Mouse (Mus musculus): ENCODE data around the gene Rufy2.

Rufy2 gene

DNA sequence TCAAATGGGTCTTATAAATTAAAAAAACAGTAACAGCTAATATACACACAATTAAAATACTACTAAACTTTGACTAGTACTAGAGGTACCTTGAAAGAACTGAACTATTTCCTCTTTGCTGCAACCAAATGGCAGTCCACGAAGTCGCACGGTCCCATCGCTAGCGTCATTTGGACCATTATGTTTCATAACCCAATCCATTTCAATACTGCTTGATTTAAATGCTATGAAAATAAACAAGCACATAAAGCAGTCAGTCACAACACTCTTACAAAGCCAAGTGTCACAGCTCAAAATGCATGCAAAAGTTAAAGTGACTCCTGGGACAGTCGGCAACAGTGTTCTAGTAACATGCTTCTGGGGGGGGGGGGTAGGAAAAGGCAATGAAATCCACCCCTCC is 39.3 kb downstream of the Rufy2 start:
- no peak for DNase-seq (ENCODE audit: low spot score)

DNA sequence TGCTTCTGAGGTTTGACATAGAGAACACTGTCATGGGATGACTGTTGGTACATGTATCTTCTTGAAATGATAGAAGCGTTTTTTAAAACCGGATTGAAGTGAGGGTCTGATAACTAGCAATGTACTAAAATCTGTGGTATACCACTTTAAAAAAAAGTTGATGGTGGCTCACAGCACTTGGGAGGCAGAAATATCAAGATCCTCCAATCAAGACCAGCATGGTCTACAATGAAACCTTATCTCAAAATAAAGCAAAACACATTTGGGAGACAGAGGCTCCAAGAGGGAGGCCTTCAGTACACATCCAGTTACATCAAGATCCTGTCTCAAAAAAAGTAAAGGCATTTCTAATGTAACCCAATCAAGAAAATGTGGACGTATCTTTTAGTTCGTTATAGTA is 41.7 kb downstream of the Rufy2 start:
- peak; percentile 19 for DNase-seq (ENCODE audit: low spot score)

DNA sequence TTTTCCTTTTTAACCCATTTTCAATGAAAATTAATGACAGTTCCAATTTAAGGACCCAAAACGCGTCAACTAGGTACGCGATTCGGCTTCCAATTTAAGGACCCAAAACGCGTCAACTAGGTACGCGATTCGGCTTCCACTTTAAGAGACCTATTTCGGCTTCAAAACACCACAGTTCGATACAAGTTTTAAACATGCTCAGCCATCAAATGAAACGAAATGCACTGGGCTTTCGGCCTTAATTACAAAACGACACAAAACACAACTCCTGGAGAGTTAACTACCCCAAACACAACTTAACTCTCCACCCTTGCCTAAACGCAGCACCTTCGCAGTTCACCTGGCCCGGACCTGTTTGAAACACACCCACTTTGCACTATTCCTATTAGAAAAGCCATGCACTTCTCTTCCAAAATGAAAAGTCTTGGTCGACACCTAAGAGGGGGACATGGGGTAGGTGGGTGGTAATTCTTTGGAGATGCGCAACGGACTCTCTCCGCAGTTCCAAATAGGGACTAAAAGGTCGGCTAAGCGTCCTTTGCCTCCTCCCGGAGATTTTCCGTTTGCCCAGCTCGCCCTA is 42.6 kb downstream of the Rufy2 start:
- peak; percentile 49 for DNase-seq (ENCODE audit: low spot score)

DNA sequence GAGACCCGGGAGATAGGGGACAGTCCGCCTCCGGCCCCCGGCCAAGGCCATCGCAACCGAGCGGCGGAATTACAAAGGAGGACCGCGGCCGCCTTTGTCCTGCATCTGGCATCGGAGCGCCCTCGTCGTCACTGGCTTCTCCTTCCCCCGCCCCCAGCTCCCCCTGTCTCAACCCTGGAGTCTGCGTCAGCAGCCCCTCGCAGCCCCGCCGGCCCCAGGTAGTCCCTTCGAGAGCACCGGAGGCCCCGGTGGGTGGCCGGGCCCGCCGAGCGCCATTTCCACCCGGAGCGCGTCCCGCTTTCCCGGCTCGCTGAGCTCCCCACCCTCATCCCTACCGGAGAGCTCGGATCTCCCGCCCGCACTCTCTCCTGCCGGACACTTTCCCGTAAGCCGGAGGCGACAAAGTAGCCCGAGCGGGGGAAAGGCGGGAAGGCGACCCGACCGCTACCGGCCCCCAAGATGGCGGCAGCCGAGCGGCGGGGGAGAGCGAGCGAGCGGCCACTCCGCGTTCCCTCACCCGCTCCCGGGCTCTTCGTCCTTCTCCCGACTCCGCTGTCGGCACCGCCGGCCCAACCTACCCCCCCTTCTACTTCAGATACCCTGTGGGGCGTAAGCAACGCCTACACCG is 43.2 kb downstream of the Rufy2 start:
- DNase-seq (ENCODE audit: low spot score), result peak; percentile 73

DNA sequence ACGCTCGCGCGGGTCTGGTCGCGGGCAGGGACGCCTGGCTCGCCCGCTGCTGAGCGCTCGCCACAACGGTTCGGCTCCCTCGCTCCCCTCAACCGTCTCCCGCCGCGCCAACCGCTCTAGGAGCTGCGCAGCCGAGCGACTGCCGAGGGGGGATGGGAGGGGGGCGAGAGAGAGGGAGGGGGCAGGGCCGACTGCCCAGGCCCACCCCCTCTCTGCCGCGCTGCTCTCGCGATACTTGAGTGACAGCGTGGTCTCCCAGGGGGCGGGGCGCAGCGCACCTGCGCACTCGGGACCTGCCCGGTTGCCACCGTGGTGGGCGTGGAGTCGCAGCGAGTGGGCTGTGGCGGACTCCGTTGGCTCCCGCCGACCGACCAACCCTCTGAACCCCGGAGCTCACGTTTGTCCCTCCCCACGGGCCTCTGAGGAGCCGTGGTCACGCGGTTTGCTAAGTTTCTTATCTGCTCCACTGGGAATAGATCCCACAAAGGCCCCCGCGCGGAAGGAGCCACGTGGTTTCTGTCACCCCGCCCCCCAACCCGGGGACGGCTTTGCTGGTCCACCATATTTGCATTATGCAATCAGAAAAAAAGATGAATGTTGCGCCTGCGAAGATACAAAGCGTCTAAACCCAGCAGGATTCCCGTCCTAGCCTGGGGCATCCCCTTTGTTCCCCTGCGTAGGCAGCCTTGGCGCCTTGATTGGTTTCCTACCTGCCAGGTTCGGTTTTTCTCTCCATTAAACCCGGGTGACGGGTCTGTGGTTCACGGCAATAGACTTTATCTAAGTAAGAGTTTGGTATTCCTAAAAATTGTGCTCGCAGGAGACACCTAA is 43.9 kb downstream of the Rufy2 start, which contains the start of the genes Hnrnph3 and Pbld2:
Gene Hnrnph3, minus strand, starts transcription at position 469 of the 831 bp plus-strand sequence.
Gene Pbld2, plus strand, starts transcription at position 567 of the 831 bp plus-strand sequence.
- peak; percentile 96 for DNase-seq (ENCODE audit: low spot score)

DNA sequence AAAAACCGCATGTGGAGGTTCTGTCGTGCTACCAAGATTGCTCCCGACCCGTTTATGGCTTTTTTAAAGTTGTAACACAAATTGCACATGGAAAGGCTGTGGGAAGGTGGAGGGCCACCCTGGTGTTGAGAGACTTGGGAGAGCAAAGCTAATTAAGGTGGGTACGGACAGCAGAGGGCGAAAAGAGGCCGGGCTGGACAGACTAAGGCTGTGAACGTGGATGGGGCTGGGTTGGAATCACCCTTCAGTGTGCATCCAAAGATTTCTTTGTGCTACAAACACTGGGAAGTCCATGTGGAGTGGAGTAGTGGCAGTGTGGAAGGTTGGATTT is 44.5 kb downstream of the Rufy2 start:
- DNase-seq (ENCODE audit: low spot score), result peak; percentile 80

DNA sequence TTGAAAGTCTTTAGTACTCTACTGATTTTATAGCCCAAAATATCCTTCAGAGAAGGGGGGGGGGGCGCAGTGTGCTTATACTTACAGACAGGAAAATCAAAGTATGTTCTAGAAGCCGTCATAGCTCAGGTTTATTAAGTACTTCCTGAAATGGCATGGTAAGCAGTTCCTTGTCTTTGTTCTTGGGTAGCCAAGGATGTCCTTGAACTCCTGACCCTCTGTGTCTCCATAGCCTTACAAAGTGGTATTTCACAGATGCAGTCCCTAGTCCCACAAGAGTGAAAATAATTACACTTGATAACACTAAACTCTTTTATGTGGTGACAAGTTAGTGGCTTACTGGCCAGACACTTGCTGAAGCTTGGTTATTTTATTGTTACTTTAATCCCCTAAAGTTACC is 45.0 kb downstream of the Rufy2 start:
- DNase-seq (ENCODE audit: low spot score), result peak; percentile 62

DNA sequence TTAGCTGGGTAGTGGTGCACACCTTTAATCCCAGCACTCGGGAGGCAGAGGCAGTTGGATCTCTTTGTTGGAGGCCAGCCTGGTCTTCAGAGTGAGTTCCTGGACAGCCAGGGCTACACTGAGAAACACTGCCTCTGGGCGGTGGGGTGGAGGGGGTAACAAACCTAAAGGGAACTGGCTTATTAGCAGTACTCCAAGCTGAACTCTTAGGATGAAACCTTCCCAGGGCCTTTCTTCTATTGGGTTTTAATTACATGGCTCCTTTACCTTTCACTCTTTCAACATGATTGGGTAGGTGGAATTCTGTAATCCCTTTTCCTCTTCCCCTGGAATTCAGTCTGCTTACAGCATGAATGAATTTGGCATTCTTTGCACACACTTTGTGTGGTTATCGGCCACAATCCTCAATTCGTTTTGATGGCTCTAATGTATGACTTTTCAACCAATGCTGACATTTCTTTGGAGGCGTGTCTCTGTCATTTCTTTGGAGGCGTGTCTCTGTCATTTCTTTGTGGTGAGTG is 45.5 kb downstream of the Rufy2 start:
- peak; percentile 69 for DNase-seq (ENCODE audit: low spot score)

DNA sequence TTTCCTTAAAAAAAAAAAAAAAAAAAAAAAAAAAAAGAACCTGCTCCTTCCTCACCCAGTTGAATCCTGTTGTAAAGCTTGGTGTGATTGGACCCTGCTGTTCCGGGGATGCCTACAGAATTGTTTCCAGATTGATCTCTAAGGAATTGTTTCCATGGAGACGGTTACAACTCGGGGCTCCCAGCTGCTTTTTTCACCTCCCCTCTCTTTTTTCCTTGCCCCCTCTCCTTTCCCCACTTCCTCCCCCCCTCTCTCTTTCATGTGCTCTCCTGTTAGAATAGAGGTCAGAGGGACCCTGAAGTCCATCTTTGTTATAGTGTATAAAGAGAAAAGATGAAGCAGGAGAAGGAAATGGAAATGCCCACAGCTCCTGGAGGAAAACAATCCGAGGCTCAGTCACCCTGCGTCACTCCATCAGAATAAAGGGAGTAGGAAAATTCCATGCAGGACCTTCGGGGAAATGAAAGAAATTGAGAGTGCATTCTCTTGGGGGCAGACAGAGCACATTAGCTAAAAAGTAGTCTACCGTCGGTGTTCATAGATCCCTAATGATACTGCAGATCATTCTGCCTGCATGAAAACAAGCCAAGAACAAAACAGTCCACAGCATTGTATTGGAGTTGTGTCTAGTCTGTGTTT is 46.3 kb downstream of the Rufy2 start:
- peak; percentile 87 for DNase-seq (ENCODE audit: low spot score)

DNA sequence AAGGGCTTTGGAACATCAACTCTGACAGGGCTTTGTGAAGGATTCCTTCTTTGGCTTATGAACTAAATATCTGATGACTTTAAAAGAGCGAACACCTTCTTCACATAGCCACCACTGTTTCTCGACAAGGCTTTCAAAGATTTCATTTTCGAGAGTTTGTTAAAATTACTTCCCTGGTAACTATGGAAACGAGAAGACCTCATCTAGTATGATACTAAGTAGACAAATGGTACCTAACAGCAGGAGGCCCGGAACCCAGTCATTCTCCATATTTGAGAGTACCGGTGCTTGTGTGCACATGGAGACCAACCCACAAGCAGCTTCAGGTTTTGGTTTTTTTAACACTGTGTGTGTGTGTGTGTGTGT is 46.8 kb downstream of the Rufy2 start:
- peak; percentile 39 for DNase-seq (ENCODE audit: low spot score)

DNA sequence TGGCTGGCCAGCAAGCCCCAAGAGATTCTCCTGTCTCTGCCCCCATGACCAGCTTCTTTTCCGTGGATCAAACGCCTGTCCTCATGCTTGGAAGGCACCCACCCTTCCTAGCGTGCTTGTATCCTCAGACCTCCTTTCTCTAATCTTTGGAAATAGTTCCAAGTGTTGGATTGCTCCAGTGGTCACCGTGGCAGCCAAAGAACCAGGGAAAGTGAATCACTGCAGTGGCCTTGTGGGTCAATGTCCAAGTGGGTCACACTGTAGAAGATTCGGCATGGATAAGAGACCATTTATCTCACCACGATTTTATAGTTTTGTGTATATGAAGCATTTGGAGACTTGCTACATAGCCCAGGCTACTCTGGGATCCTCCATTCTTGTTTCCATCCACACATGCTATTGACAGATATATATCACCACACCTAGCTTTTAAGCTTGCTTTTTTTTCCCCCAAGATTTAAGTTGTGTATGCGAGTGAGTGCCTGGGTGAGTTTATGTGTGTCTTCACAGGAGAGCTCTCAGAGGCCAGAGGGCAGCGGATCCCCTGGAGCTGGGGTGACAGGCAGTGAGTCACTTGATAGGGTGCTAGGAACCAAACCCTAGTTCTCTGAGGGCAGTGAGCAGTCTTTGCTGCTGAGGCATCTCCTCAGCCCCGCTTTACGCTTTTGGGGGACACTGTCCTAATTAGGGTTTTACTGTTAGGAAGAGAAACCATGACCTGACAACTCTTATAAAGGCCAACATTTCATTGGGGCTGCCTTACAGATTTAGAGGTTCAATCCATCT is 47.5 kb downstream of the Rufy2 start:
- DNase-seq (ENCODE audit: low spot score), result no peak

DNA sequence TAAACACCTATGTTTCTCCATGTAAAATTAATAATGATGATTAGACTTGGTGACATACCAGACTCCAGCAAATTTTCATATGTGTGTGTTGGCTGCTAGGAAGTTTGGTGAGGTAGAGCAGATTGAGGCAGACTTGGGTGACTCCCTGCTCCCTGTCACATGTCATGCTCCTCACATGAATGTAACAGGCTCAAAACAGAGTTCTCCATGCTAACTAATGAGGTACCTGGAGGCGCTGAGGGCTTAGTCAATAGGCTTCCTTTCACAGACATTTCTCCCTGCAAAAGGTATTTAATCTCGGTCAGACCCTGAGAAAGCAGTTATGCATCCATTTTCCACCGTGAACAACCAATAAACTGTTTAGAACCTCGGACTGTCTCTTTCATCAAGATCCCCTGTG is 48.4 kb downstream of the Rufy2 start:
- DNase-seq (ENCODE audit: low spot score), result no peak

DNA sequence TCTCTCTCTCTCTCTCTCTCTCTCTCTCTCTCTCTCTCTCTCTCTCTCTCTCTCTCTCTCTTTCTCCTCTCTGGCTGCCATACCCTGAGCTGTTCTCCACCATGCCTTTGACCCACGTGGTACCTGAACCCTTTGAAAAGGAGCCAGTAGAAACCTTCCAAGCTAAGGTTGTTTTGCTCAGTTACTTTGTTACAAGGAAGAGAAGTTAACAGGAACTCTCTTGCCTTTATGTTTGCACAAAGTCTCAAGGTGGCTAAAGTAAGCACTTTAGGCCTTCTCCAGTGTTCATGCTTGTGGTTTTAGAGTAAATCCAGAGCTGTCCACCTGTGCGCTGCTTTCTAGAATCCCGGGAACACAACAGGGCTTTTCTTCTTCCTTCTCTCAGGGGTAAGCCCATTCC is 52.2 kb downstream of the Rufy2 start:
- no peak for DNase-seq (ENCODE audit: low spot score)

DNA sequence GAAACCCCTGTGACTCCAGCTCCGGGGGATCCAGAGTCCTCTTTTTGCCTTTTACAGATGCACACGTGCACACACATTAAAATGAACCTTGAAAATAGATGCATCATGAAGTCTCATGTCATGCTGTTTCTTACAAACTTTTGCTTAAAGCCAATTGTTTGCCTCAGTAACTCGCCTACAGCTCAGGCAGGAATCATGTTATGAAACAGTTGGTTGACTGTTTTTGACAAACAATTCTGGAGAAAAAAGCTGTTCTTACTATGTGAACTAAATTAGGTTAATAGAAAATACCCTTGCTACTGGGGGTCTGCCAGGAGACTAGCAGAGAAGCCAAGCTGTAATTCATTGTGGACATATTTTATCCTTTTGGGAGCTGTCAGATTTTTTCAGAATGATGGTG is 52.9 kb downstream of the Rufy2 start:
- no peak for DNase-seq (ENCODE audit: low spot score)

DNA sequence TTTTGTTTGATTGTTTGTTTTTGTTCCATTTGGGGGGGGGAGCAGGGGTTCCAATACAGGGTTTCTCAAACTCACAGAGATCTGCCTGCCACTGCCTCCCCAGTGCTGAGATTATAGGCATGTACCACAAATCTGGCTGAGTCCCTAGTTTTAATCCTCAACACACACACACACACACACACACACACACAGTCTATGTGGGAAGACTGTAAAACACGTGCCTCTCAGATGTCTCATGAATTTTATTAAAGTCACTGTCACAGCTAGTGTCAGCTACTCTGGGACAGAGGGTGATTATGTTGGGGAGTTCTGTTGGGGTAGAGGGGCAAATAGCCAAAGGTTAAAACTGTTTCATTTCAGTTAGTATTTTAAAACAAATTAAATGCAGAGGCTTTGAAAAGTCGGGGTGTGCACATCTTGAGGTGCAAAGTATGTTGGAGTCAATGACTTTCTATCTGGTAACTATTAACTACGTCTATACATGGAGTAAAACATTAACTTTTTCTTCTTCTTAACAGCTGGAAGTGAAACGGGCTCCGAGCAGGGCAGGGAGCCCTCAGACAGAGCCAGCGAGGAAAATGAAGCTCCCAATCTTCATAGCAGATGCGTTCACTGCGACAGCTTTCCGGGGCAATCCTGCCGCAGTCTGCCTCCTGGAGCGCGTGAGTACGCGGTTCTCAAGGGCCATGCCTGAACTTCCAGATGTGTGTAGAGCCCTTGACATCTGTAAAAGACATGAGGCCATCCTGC is 58.7 kb downstream of the Rufy2 start:
- DNase-seq (ENCODE audit: low spot score), result no peak

DNA sequence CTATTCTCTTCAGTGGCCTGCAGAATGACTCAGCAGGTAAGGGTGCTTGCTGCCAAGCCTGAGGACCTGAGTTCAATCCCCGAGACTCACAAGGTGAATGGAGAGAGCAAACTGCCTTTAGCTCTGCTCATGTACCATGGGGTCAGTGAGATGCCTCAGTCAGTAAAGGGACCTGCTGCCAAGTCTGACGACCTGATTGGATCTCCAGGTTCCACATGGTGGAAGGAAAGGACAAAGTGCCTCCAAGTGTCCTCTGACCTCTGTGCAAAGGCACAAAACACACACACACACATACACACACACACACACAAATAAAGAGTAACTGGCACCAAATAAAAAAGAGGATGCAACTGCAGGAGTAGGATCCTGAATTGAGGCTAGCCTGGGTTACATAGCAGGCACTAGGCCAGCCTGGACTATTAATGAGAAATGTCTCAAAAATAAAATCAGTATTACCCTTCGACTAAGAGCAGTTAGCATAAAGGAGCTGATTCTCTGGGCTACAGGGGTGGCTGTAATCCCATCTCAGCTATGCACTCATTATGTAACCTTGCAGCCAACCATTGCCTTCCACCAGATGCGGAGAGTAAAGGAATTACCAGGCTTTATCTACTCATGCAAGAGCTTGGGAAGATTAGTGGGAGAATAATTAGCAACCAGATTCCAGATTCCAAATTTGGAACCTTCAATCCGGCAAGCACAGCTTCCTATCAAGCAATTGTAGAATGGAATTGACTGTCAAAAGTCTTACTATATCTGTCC is 60.0 kb downstream of the Rufy2 start:
- no peak for DNase-seq (ENCODE audit: low spot score)

DNA sequence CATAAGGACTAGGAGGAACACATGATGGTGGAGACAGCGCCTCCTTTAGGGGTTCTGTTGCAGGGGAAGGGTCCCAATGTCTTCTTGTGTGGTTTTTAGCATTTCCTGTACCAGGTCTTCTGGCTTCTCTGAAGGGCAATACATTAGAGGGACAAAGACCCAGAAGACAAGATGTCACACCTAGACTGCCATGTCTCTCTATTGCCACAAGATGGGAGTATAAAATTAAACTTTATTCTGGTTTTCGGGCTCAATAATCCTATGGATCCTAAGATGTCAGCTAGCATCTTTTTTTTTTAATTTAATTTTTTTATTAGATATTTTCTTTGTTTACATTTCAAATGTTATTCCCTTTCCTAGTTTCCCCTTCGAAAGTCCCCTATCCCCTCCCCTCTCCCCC is 63.1 kb downstream of the Rufy2 start:
- DNase-seq (ENCODE audit: low spot score), result no peak

DNA sequence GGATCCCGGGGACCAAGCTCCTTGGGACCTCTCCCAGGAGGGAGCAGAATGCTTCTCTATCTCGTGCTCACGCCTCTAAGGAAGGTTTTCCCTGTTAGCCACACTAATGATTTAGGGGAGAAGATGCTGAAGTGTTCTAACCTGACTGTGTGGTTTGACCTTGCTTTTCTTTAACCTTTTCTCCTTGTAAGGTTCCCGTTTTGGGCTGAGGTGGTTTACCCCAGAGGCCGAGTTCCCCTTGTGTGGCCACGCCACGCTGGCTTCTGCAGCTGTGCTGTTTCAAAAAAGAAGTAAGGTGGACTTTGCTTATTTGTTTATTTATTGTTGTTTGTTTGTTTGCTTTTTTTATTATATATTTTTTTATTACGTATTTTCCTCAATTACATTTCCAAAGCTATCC is 67.7 kb downstream of the Rufy2 start:
- no peak for DNase-seq (ENCODE audit: low spot score)

DNA sequence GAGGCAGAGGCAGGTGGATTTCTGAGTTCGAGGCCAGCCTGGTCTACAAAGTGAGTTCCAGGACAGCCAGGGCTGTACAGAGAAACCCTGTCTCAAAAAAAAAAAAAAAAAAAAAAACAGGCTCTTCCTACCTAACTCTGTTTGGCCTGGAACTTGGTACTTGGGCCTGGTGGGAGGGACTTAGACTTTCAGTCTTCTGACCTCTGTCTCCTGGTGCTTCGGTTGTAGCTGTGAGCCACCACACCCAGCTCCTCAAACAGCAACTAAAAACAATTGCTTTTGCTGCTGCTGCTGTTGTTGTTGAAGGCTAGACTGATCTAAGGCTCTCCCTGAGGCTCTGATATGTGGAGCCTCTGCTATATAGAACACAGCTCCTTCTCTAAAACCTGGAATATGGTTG is 69.1 kb downstream of the Rufy2 start:
- DNase-seq (ENCODE audit: low spot score), result no peak

DNA sequence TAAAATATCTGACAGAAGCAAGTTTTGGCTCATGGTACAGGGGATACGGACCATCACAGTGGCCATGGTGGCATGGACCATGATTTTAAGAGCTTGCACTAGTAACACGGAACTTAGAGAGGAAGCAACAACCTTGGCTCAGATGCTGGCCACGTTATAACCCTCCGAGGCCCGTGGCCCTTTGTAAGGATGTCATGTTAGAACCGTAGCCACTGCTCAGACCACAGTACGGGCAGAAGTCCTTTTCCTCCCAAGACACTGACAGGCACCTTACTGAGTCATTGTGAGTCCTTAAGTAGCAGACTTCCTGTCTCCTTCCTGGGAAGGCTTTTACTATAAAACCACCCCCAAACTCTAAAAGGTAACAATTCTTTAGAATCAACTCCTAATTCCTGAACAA is 71.2 kb downstream of the Rufy2 start:
- no peak for DNase-seq (ENCODE audit: low spot score)
